Mouse (Mus musculus): ENCODE measurements around the gene Cmbl. TPM values are rescaled to one million over a fixed set of nuclear protein-coding genes. Genes with fewer than 3 reads are reported as not detected.

The Cmbl gene
- polyA plus RNA-seq (2014; fragmentation: Nextera tagmentation; extraction: Ambion mirVana) = 1.5 and 1.6 TPM in 2 replicates

GRCm38 (mm10) chr15:31565184-31565583, at the start of gene Cmbl:
Gene Cmbl, plus strand, starts transcription at chr15:31565389.
- Histone ChIP-seq H3K4me1 (ENCODE audit: control insufficient read depth, insufficient read depth, low read length) (no peaks in the 10 kb centered on the region), H3K36me3 (ENCODE audit: control insufficient read depth, insufficient read depth, low read length) (no peaks in the 10 kb centered on the region), H3K27ac (ENCODE audit: low read depth, low read length) (no peak within 1 kb of the TSS), H3K9ac (ENCODE audit: low read length) (no peak within 1 kb of the TSS), H3K4me2 (no peak within 1 kb of the TSS), H3K27me3 (ENCODE audit: control insufficient read depth, insufficient read depth, low read length) (no peaks in the 10 kb centered on the region), H3K4me3 (ENCODE audit: low read depth, low read length) (no peak within 1 kb of the TSS), H3K9me3 (ENCODE audit: control insufficient read depth, low read length) (no peaks in the 10 kb centered on the region)
- no peak for DNase-seq (ENCODE audit: low spot score, missing footprints)
- WGBS = 71% methylated on average over 5 of the region's 5 CpGs
- no peak for ATAC-seq (ENCODE audit: low FRiP score)

DNA sequence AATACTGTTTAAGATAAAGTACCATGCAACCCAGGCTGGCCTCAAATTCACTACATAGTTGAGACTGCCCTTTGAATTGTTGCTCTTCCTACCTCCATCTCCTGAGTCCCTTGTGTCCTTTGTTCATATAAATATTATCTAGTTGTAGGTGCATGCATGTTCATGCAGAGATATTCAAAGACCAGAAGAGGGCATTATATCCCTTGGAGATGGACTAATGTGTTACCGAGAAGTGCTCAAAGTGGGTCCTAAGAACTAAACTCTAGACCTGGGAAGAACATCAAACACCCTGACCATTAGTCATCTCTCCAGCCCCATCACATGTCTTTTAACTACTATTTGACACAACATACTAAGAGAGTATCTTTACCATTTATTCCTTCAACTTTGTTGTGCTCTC, 48.0 kb upstream of the Cmbl start:
- Histone ChIP-seq H3K27me3 (ENCODE audit: control insufficient read depth, insufficient read depth, low read length) (no peaks in the 10 kb centered on the region), H3K4me3 (ENCODE audit: low read depth, low read length) (no peak overlapping the region), H3K4me1 (ENCODE audit: control insufficient read depth, insufficient read depth, low read length) (no peaks in the 10 kb centered on the region), H3K4me2 (no peak overlapping the region), H3K9me3 (ENCODE audit: control insufficient read depth, low read length) (no peaks in the 10 kb centered on the region), H3K27ac (ENCODE audit: low read depth, low read length) (no peak overlapping the region), H3K9ac (ENCODE audit: low read length) (no peak overlapping the region), H3K36me3 (ENCODE audit: control insufficient read depth, insufficient read depth, low read length) (no peaks in the 10 kb centered on the region)
- no peak for DNase-seq (ENCODE audit: low spot score, missing footprints)
- no peak for ATAC-seq (ENCODE audit: low FRiP score)
- WGBS = 100% methylated on average over 1 of the region's 1 CpGs

DNA sequence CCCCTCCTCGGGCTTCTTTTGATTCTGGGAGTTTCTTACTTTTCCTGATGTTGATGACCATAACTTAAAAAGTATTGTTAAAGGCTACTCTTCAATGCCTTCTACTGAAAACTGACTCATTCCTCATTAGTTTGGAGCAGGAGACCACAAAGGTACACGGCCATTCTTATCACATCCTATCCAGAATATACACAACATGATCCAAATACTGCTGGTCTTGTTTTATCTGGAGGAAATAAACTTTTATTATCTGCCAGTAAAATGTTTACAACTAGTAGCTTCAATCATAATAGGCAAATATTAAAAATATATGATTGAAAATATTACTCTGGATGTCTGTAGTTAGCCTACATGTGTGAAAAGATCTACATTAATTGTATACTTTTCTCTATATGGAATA, 46.8 kb upstream of the Cmbl start:
- ATAC-seq (ENCODE audit: low FRiP score) (no peak), DNase-seq (ENCODE audit: low spot score, missing footprints) (no peak)
- no peaks in the 10 kb centered on the region for H3K4me1 ChIP-seq (ENCODE audit: control insufficient read depth, insufficient read depth, low read length)
- no peak overlapping the region for H3K27ac ChIP-seq (ENCODE audit: low read depth, low read length)
- no peaks in the 10 kb centered on the region for H3K9me3 ChIP-seq (ENCODE audit: control insufficient read depth, low read length)
- H3K9ac ChIP-seq (ENCODE audit: low read length) = no peak overlapping the region
- no peak overlapping the region for H3K4me2 ChIP-seq
- no peaks in the 10 kb centered on the region for H3K36me3 ChIP-seq (ENCODE audit: control insufficient read depth, insufficient read depth, low read length)
- 96% methylated on average over 2 of the region's 2 CpGs for WGBS
- no peaks in the 10 kb centered on the region for H3K27me3 ChIP-seq (ENCODE audit: control insufficient read depth, insufficient read depth, low read length)
- no peak overlapping the region for H3K4me3 ChIP-seq (ENCODE audit: low read depth, low read length)

DNA sequence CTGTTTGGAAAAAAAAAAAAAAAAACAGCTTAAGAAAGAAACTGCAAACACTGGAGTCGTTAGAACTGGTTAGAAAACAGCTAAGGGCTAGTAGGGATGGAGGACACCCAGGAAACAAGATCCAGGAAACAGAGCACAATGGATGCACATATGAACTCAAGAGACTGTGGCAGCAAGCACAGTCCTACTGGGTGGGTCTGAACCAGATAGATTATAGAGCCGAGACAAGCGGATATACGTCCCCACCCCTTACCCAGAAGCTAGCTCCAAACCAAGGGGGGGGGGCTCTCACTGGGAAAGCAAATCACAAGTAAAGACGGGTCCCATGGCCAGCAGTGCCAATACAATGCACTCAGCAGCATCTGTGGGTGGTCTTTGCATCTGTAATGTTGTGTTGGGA, 46.2 kb upstream of the Cmbl start:
- H3K9ac ChIP-seq (ENCODE audit: low read length) = no peak overlapping the region
- no peaks in the 10 kb centered on the region for H3K9me3 ChIP-seq (ENCODE audit: control insufficient read depth, low read length)
- no peaks in the 10 kb centered on the region for H3K27me3 ChIP-seq (ENCODE audit: control insufficient read depth, insufficient read depth, low read length)
- ATAC-seq (ENCODE audit: low FRiP score) (no peak), DNase-seq (ENCODE audit: low spot score, missing footprints) (no peak)
- WGBS = 78% methylated on average over 5 of the region's 5 CpGs
- no peaks in the 10 kb centered on the region for H3K4me1 ChIP-seq (ENCODE audit: control insufficient read depth, insufficient read depth, low read length)
- no peak overlapping the region for H3K27ac ChIP-seq (ENCODE audit: low read depth, low read length)
- no peak overlapping the region for H3K4me2 ChIP-seq
- H3K36me3 ChIP-seq (ENCODE audit: control insufficient read depth, insufficient read depth, low read length) = no peaks in the 10 kb centered on the region
- H3K4me3 ChIP-seq (ENCODE audit: low read depth, low read length) = no peak overlapping the region

DNA sequence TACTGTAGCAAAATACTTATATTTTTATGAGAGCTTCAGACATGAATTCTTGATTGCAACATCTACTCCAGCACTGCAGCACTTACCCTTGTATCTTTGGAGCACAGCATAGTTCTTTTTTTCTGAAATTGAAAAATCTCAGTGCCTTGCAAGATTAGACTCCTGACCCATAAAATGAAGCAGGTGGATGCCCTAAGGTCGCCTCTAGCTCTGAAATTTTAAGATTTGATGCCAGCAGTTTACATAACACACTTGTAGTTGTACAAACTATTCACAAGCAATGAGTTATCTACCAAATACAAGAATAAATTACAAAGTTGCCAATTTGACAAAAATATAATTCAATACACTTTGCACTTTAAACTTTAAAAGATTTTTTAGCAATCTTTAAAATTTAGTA, 38.7 kb upstream of the Cmbl start:
- no peaks in the 10 kb centered on the region for H3K9me3 ChIP-seq (ENCODE audit: control insufficient read depth, low read length)

DNA sequence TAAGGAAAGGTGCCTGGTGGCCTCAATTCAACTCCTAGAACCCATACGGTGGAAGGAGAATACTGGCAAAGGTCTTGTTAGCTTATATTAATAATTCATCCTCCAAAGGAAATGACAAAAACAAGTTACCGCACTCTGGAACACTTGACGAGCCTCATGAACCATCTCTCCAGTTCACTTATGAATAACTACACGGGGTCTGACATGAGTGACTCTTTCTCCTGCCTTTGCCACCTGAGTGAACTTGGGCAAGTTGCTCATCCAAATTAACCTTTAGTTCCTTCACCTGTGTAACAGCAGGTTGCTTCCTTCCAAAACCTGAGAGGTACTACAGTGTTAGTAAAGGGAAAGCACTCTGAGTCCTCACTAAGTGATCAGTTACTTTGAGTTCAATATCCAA, 36.7 kb upstream of the Cmbl start:
- Histone ChIP-seq H3K4me3 (ENCODE audit: low read depth, low read length) (no peak overlapping the region), H3K36me3 (ENCODE audit: control insufficient read depth, insufficient read depth, low read length) (no peaks in the 10 kb centered on the region), H3K4me2 (no peak overlapping the region), H3K27me3 (ENCODE audit: control insufficient read depth, insufficient read depth, low read length) (no peaks in the 10 kb centered on the region), H3K4me1 (ENCODE audit: control insufficient read depth, insufficient read depth, low read length) (peaks cover 6% of the 10 kb centered on the region), H3K9ac (ENCODE audit: low read length) (no peak overlapping the region), H3K9me3 (ENCODE audit: control insufficient read depth, low read length) (no peaks in the 10 kb centered on the region), H3K27ac (ENCODE audit: low read depth, low read length) (no peak overlapping the region)
- DNase-seq (ENCODE audit: low spot score, missing footprints) = peak; percentile 76
- WGBS = 94% methylated on average over 4 of the region's 4 CpGs
- ATAC-seq (ENCODE audit: low FRiP score) = no peak

More for the DNA sequence above, 38.7 kb upstream of the Cmbl start:
- Histone ChIP-seq H3K4me2 (no peak overlapping the region), H3K36me3 (ENCODE audit: control insufficient read depth, insufficient read depth, low read length) (no peaks in the 10 kb centered on the region), H3K27ac (ENCODE audit: low read depth, low read length) (no peak overlapping the region), H3K4me3 (ENCODE audit: low read depth, low read length) (no peak overlapping the region), H3K4me1 (ENCODE audit: control insufficient read depth, insufficient read depth, low read length) (peaks cover 6% of the 10 kb centered on the region), H3K9ac (ENCODE audit: low read length) (no peak overlapping the region), H3K27me3 (ENCODE audit: control insufficient read depth, insufficient read depth, low read length) (no peaks in the 10 kb centered on the region)
- DNase-seq (ENCODE audit: low spot score, missing footprints) (peak; percentile 44), ATAC-seq (ENCODE audit: low FRiP score) (no peak)
- WGBS = 88% methylated on average over 1 of the region's 1 CpGs

DNA sequence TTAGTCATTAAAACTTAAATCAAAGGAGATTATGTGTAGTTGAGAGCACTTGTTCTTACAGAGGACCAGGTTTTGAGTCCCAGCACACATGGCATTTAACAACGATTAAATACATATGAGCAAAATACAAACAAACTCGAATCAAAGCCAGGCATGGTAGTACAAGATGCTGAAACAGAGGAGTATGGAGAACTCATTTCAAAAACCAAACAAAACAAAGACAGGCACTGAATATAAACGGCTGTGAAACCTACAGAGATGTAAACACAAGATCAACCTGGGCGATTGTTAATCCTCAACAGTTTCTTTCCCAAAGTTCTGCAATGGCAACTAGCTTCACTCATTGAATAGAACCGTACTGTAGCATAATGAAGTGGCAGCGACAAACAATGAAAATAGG, 36.1 kb upstream of the Cmbl start:
- 41% methylated on average over 6 of the region's 6 CpGs for WGBS
- no peak overlapping the region for H3K27ac ChIP-seq (ENCODE audit: low read depth, low read length)
- H3K4me2 ChIP-seq = peak overlapping the region; percentile 66
- peaks cover 6% of the 10 kb centered on the region for H3K4me1 ChIP-seq (ENCODE audit: control insufficient read depth, insufficient read depth, low read length)
- no peaks in the 10 kb centered on the region for H3K27me3 ChIP-seq (ENCODE audit: control insufficient read depth, insufficient read depth, low read length)
- H3K4me3 ChIP-seq (ENCODE audit: low read depth, low read length) = peak overlapping the region; percentile 90
- ATAC-seq (ENCODE audit: low FRiP score) (no peak), DNase-seq (ENCODE audit: low spot score, missing footprints) (peak; percentile 80)
- H3K9me3 ChIP-seq (ENCODE audit: control insufficient read depth, low read length) = no peaks in the 10 kb centered on the region
- peak overlapping the region; percentile 6; the same call in 1 of the 2 replicates for H3K9ac ChIP-seq (ENCODE audit: low read length)
- no peaks in the 10 kb centered on the region for H3K36me3 ChIP-seq (ENCODE audit: control insufficient read depth, insufficient read depth, low read length)

- DNase-seq (ENCODE audit: low spot score, missing footprints) = peak; percentile 94
- under 1% methylated on average over 48 of the region's 56 CpGs for WGBS
Observed at GRCm38 (mm10) chr15:31529811-31530658, 35.2 kb upstream of the Cmbl start.

DNA sequence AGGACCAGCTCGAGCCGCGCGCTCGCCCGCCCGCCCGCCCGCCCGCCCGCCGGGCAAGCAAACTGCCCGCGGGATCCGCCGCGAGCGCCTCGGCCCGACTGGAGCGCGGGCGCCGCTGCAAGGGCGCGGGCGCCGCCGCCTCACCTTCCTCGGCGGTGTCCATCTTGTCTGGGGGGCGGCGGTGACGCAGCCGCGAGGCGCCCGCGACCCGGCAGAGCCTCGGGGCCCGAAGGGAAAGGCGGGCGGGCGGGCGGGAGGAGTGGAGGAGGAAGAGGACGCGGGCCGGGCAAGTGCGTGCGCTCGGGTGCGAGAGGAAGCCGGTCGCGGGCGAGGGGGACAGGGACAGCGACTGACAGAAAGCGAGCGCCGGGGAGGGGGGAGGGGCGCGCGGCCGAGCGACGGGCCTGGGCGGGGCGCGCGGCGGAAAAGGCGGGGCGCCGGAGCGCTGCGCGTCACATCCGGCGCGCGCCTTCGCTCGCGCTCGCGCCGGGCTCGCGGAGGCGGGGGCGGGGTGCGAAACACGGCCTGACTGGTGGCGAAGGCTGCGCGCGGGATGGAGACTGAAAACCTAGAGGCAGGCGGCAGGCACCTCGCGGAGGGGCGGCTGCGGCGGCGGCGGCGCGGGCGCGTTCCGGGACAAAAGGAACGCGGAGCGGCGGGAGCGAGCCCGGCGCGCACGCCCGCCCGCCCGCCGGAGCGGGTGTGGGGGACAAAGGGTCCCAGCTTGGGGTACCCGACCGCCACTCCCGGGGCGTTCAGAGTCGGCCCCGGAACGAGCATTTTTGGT, 34.3 kb upstream of the Cmbl start, which contains the start of gene March6:
Gene March6 (minus strand): TSS at position 395 of the 787 bp plus-strand sequence.
- Histone ChIP-seq H3K9ac (ENCODE audit: low read length) (peak within 1 kb of the TSS; percentile 92), H3K27ac (ENCODE audit: low read depth, low read length) (peak within 1 kb of the TSS; percentile 97), H3K4me2 (peak within 1 kb of the TSS; percentile 66), H3K36me3 (ENCODE audit: control insufficient read depth, insufficient read depth, low read length) (no peaks in the 10 kb centered on the region), H3K4me3 (ENCODE audit: low read depth, low read length) (peak within 1 kb of the TSS; percentile 90), H3K27me3 (ENCODE audit: control insufficient read depth, insufficient read depth, low read length) (no peaks in the 10 kb centered on the region), H3K4me1 (ENCODE audit: control insufficient read depth, insufficient read depth, low read length) (peaks cover 12% of the 10 kb centered on the region), H3K9me3 (ENCODE audit: control insufficient read depth, low read length) (no peaks in the 10 kb centered on the region)
- DNase-seq (ENCODE audit: low spot score, missing footprints) = peak; percentile 99
- peak; percentile 93 for ATAC-seq (ENCODE audit: low FRiP score)
- under 1% methylated on average over 89 of the region's 132 CpGs for WGBS

More at GRCm38 (mm10) chr15:31529811-31530658, 35.2 kb upstream of the Cmbl start:
- Histone ChIP-seq H3K9me3 (ENCODE audit: control insufficient read depth, low read length) (no peaks in the 10 kb centered on the region), H3K27me3 (ENCODE audit: control insufficient read depth, insufficient read depth, low read length) (no peaks in the 10 kb centered on the region), H3K4me1 (ENCODE audit: control insufficient read depth, insufficient read depth, low read length) (peaks cover 6% of the 10 kb centered on the region), H3K4me3 (ENCODE audit: low read depth, low read length) (peak overlapping the region; percentile 90), H3K4me2 (peak overlapping the region; percentile 66), H3K9ac (ENCODE audit: low read length) (peak overlapping the region; percentile 92), H3K27ac (ENCODE audit: low read depth, low read length) (peak overlapping the region; percentile 97), H3K36me3 (ENCODE audit: control insufficient read depth, insufficient read depth, low read length) (no peaks in the 10 kb centered on the region)
- ATAC-seq (ENCODE audit: low FRiP score) = peak; percentile 67
